Mouse (Mus musculus) C2C12 (cell line): ENCODE measurements around the gene Nt5c2. TPM values are rescaled to one million over a fixed set of nuclear protein-coding genes. Genes with fewer than 3 reads are reported as not detected.

Source experiments
- H3K27me3 ChIP-seq: one replicate; pipeline ENCODE4 v1.6.1; 2011; ENCODE audit not compliant: control insufficient read depth, insufficient read depth, insufficient read length
- H3K36me3 ChIP-seq: one replicate; pipeline ENCODE4 v1.6.1; 2011; ENCODE audit not compliant: control insufficient read depth, insufficient read depth
- H3K4me3 ChIP-seq: one replicate; pipeline ENCODE4 v1.5.1; 2011; ENCODE audit warnings: mild to moderate bottlenecking, control low read depth; ENCODE audit not compliant: poor library complexity, insufficient read depth, severe bottlenecking
- H3K79me2 ChIP-seq: one replicate; pipeline ENCODE4 v1.6.1; 2011; ENCODE audit not compliant: control insufficient read depth, insufficient read depth
- H3K79me3 ChIP-seq: one replicate; pipeline ENCODE4 v1.6.1; 2011; ENCODE audit warnings: low read depth, control low read depth
- H3ac ChIP-seq: one replicate; pipeline ENCODE3; 2011; ENCODE audit warnings: low read depth; ENCODE audit not compliant: control insufficient read depth, insufficient read length
- CEBPB ChIP-seq: IDR thresholded peaks from one replicate; pipeline ENCODE4 v1.6.1; 2011; ENCODE audit warnings: low read depth, mild to moderate bottlenecking, control low read depth, moderate library complexity
- CTCF ChIP-seq: IDR thresholded peaks from one replicate; pipeline ENCODE4 v1.5.1; 2011; ENCODE audit not compliant: control insufficient read depth, insufficient read depth, insufficient read length
- FOSL1 ChIP-seq: IDR thresholded peaks from one replicate; pipeline ENCODE4 v1.8.0; 2011; ENCODE audit warnings: mild to moderate bottlenecking, low read length; ENCODE audit not compliant: poor library complexity, insufficient read depth, severe bottlenecking
- MAX ChIP-seq: IDR thresholded peaks from one replicate; pipeline ENCODE4 v1.6.1; 2011; ENCODE audit warnings: mild to moderate bottlenecking, control low read depth
- MYOD1 ChIP-seq: IDR thresholded peaks from one replicate; pipeline ENCODE4 v1.6.1; 2011; ENCODE audit warnings: low read depth; ENCODE audit not compliant: control insufficient read depth, insufficient read length
- MYOG ChIP-seq: IDR thresholded peaks from one replicate; pipeline ENCODE4 v1.6.1; 2011; ENCODE audit not compliant: control insufficient read depth, insufficient read length; ENCODE audit errors: extremely low read depth
- USF1 ChIP-seq: IDR thresholded peaks from one replicate; pipeline ENCODE4 v1.6.1; 2011; ENCODE audit warnings: low read depth, mild to moderate bottlenecking, control low read depth, moderate library complexity
- polyA plus RNA-seq: library from polyadenylated mRNA; unstranded; fragments of >200 nt; fragmentation: generic; extraction: Trizol; gene quantifications from one replicate; pipeline ENCODE4 v1.2.1, GENCODE M21; 2012; ENCODE audit warnings: missing spikeins

Nt5c2 gene
- polyA plus RNA-seq, 1 experiment, result 18.2 TPM

GRCm38 (mm10) chr19:47022709-47023108 lies 7.8 kb upstream of the Nt5c2 start:
- Histone ChIP-seq H3ac (no peak overlapping the region), H3K27me3 (peaks cover 7% of the 10 kb centered on the region), H3K79me3 (no peaks in the 10 kb centered on the region), H3K4me3 (no peak overlapping the region), H3K79me2 (no peaks in the 10 kb centered on the region), H3K36me3 (no peaks in the 10 kb centered on the region)
- TF ChIP-seq USF1 (no peak), FOSL1 (no peak), CTCF (no peak), MYOD1 (no peak)

- Histone ChIP-seq H3K36me3 (no peaks in the 10 kb centered on the region), H3K79me2 (no peaks in the 10 kb centered on the region), H3K27me3 (peaks cover 28% of the 10 kb centered on the region), H3K4me3 (no peak overlapping the region), H3K79me3 (no peaks in the 10 kb centered on the region), H3ac (no peak overlapping the region)
- TF ChIP-seq USF1, result no peak
- TF ChIP-seq MYOG, result no peak
- TF ChIP-seq CEBPB, result no peak
- no peak for TF ChIP-seq MYOD1
- no peak for TF ChIP-seq CTCF
- no peak for TF ChIP-seq FOSL1
- TF ChIP-seq MAX, result no peak
These were observed 4.4 kb upstream of the Nt5c2 start for GRCm38 (mm10) chr19:47019326-47019725.

- no peak for TF ChIP-seq CEBPB
- no peak for TF ChIP-seq FOSL1
- TF ChIP-seq MAX, result no peak
- no peak for TF ChIP-seq MYOG
- no peak for TF ChIP-seq USF1
- TF ChIP-seq MYOD1, result no peak
- TF ChIP-seq CTCF, result no peak
- Histone ChIP-seq H3K27me3 (peaks cover 36% of the 10 kb centered on the region), H3K79me3 (no peaks in the 10 kb centered on the region), H3K79me2 (no peaks in the 10 kb centered on the region), H3ac (no peak overlapping the region), H3K4me3 (no peak overlapping the region), H3K36me3 (no peaks in the 10 kb centered on the region)
These were observed 3.4 kb upstream of the Nt5c2 start for GRCm38 (mm10) chr19:47018330-47018729.

GRCm38 (mm10) chr19:47017831-47018230 lies 2.9 kb upstream of the Nt5c2 start:
- Histone ChIP-seq H3K27me3 (peaks cover 41% of the 10 kb centered on the region), H3K36me3 (no peaks in the 10 kb centered on the region), H3K79me2 (no peaks in the 10 kb centered on the region), H3K79me3 (no peaks in the 10 kb centered on the region), H3K4me3 (no peak overlapping the region), H3ac (no peak overlapping the region)
- TF ChIP-seq FOSL1, result no peak
- TF ChIP-seq MYOD1, result no peak
- no peak for TF ChIP-seq CTCF
- TF ChIP-seq MAX, result no peak
- TF ChIP-seq CEBPB, result no peak
- no peak for TF ChIP-seq MYOG

- H3K79me2 ChIP-seq, result no peaks in the 10 kb centered on the region
- TF ChIP-seq USF1 (no peak), MYOD1 (no peak), CEBPB (no peak), CTCF (no peak), MYOG (no peak), FOSL1 (no peak), MAX (no peak)
- H3K4me3 ChIP-seq, result no peak overlapping the region
- no peaks in the 10 kb centered on the region for H3K79me3 ChIP-seq
- H3K27me3 ChIP-seq, result peaks cover 47% of the 10 kb centered on the region
- no peak overlapping the region for H3ac ChIP-seq
- no peaks in the 10 kb centered on the region for H3K36me3 ChIP-seq
These were observed 1.5 kb upstream of the Nt5c2 start for GRCm38 (mm10) chr19:47016487-47016886.

GRCm38 (mm10) chr19:47015965-47016364 lies 1.0 kb upstream of the Nt5c2 start:
- no peak overlapping the region for H3ac ChIP-seq
- H3K79me2 ChIP-seq, result no peaks in the 10 kb centered on the region
- H3K36me3 ChIP-seq, result no peaks in the 10 kb centered on the region
- TF ChIP-seq FOSL1, result no peak
- TF ChIP-seq CEBPB, result no peak
- no peak for TF ChIP-seq MYOD1
- TF ChIP-seq MAX, result no peak
- no peak for TF ChIP-seq CTCF
- TF ChIP-seq MYOG, result no peak
- no peak for TF ChIP-seq USF1
- H3K79me3 ChIP-seq, result no peaks in the 10 kb centered on the region
- H3K4me3 ChIP-seq, result no peak overlapping the region
- H3K27me3 ChIP-seq, result peaks cover 51% of the 10 kb centered on the region
